Mouse (Mus musculus): Measurements from ENCODE around the gene Prg2. TPM values are rescaled to one million over a fixed set of nuclear protein-coding genes. Genes with fewer than 3 reads are reported as not detected.

Gene Prg2
- polyA plus RNA-seq, 1 experiment from 2014 or later = not detected

GRCm38 (mm10) chr2:84967318-84967991, 12.8 kb upstream of the Prg2 start:
- Histone ChIP-seq H3K9me3 (ENCODE audit: control insufficient read depth) (no peaks in the 10 kb centered on the region), H3K36me3 (ENCODE audit: control insufficient read depth, insufficient read depth) (no peaks in the 10 kb centered on the region), H3K4me3 (ENCODE audit: low read depth, low read length) (no peak overlapping the region), H3K4me1 (replicated peaks; ENCODE audit: control insufficient read depth, insufficient read depth, low read length) (no peaks in the 10 kb centered on the region), H3K27me3 (replicated peaks; ENCODE audit: control insufficient read depth, insufficient read depth, low read length) (no peaks in the 10 kb centered on the region), H3K9ac (ENCODE audit: low read depth, low read length) (no peak overlapping the region), H3K4me2 (replicated peaks; ENCODE audit: low read depth) (no peak overlapping the region), H3K27ac (ENCODE audit: low read depth, low read length) (no peak overlapping the region)
- WGBS = 89% methylated on average over 5 of the region's 5 CpGs
- no peak for ATAC-seq
- TF ChIP-seq CTCF (IDR thresholded peaks at IDR 0.05; ENCODE audit: low read depth) = no peak

GRCm38 (mm10) chr2:84975580-84975979, 4.7 kb upstream of the Prg2 start:
- 97% methylated on average over 2 of the region's 2 CpGs for WGBS
- Histone ChIP-seq H3K9me3 (ENCODE audit: control insufficient read depth) (no peaks in the 10 kb centered on the region), H3K27me3 (replicated peaks; ENCODE audit: control insufficient read depth, insufficient read depth, low read length) (no peaks in the 10 kb centered on the region), H3K27ac (ENCODE audit: low read depth, low read length) (no peak overlapping the region), H3K9ac (ENCODE audit: low read depth, low read length) (no peak overlapping the region), H3K4me2 (replicated peaks; ENCODE audit: low read depth) (no peak overlapping the region), H3K36me3 (ENCODE audit: control insufficient read depth, insufficient read depth) (no peaks in the 10 kb centered on the region), H3K4me1 (replicated peaks; ENCODE audit: control insufficient read depth, insufficient read depth, low read length) (no peaks in the 10 kb centered on the region), H3K4me3 (ENCODE audit: low read depth, low read length) (no peak overlapping the region)
- ATAC-seq = no peak
- no peak for TF ChIP-seq CTCF (IDR thresholded peaks at IDR 0.05; ENCODE audit: low read depth)

- no peak within 1 kb of the TSS for H3K4me3 ChIP-seq (ENCODE audit: low read depth, low read length)
- no peak within 1 kb of the TSS for H3K9ac ChIP-seq (ENCODE audit: low read depth, low read length)
- H3K4me1 ChIP-seq (replicated peaks; ENCODE audit: control insufficient read depth, insufficient read depth, low read length) = no peaks in the 10 kb centered on the region
- H3K9me3 ChIP-seq (ENCODE audit: control insufficient read depth) = no peaks in the 10 kb centered on the region
- no peak for TF ChIP-seq CTCF (IDR thresholded peaks at IDR 0.05; ENCODE audit: low read depth)
- H3K27me3 ChIP-seq (replicated peaks; ENCODE audit: control insufficient read depth, insufficient read depth, low read length) = no peaks in the 10 kb centered on the region
- no peak for ATAC-seq
- no peak within 1 kb of the TSS for H3K27ac ChIP-seq (ENCODE audit: low read depth, low read length)
- 86% methylated on average over 1 of the region's 1 CpGs for WGBS
- no peaks in the 10 kb centered on the region for H3K36me3 ChIP-seq (ENCODE audit: control insufficient read depth, insufficient read depth)
- H3K4me2 ChIP-seq (replicated peaks; ENCODE audit: low read depth) = no peak within 1 kb of the TSS
Measured at GRCm38 (mm10) chr2:84987930-84988329, 7.7 kb downstream of the Prg2 start, which contains the start of gene Prg3. Prg3 (plus strand) TSS chr2:84988215.

GRCm38 (mm10) chr2:84996376-84996775, 16.1 kb downstream of the Prg2 start:
- 62% methylated on average over 2 of the region's 2 CpGs for WGBS
- H3K9ac ChIP-seq (ENCODE audit: low read depth, low read length) = no peak overlapping the region

GRCm38 (mm10) chr2:84999486-85000181, 19.4 kb downstream of the Prg2 start:
- ATAC-seq = no peak
- Histone ChIP-seq H3K4me1 (replicated peaks; ENCODE audit: control insufficient read depth, insufficient read depth, low read length) (no peaks in the 10 kb centered on the region), H3K4me2 (replicated peaks; ENCODE audit: low read depth) (no peak overlapping the region), H3K9ac (ENCODE audit: low read depth, low read length) (no peak overlapping the region), H3K36me3 (ENCODE audit: control insufficient read depth, insufficient read depth) (no peaks in the 10 kb centered on the region), H3K4me3 (ENCODE audit: low read depth, low read length) (no peak overlapping the region), H3K9me3 (ENCODE audit: control insufficient read depth) (no peaks in the 10 kb centered on the region), H3K27ac (ENCODE audit: low read depth, low read length) (no peak overlapping the region), H3K27me3 (replicated peaks; ENCODE audit: control insufficient read depth, insufficient read depth, low read length) (no peaks in the 10 kb centered on the region)
- no peak for TF ChIP-seq CTCF (IDR thresholded peaks at IDR 0.05; ENCODE audit: low read depth)
- 53% methylated on average over 3 of the region's 3 CpGs for WGBS

More at GRCm38 (mm10) chr2:84996376-84996775, 16.1 kb downstream of the Prg2 start:
- no peaks in the 10 kb centered on the region for H3K4me1 ChIP-seq (replicated peaks; ENCODE audit: control insufficient read depth, insufficient read depth, low read length)
- no peak for ATAC-seq
- no peaks in the 10 kb centered on the region for H3K27me3 ChIP-seq (replicated peaks; ENCODE audit: control insufficient read depth, insufficient read depth, low read length)
- no peak overlapping the region for H3K4me3 ChIP-seq (ENCODE audit: low read depth, low read length)
- no peak overlapping the region for H3K27ac ChIP-seq (ENCODE audit: low read depth, low read length)
- no peak overlapping the region for H3K4me2 ChIP-seq (replicated peaks; ENCODE audit: low read depth)
- no peaks in the 10 kb centered on the region for H3K36me3 ChIP-seq (ENCODE audit: control insufficient read depth, insufficient read depth)
- no peak for TF ChIP-seq CTCF (IDR thresholded peaks at IDR 0.05; ENCODE audit: low read depth)
- no peaks in the 10 kb centered on the region for H3K9me3 ChIP-seq (ENCODE audit: control insufficient read depth)

GRCm38 (mm10) chr2:85001497-85001896, 21.2 kb downstream of the Prg2 start:
- H3K27ac ChIP-seq (ENCODE audit: low read depth, low read length) = no peak overlapping the region
- H3K4me2 ChIP-seq (replicated peaks; ENCODE audit: low read depth) = no peak overlapping the region
- no peaks in the 10 kb centered on the region for H3K27me3 ChIP-seq (replicated peaks; ENCODE audit: control insufficient read depth, insufficient read depth, low read length)
- 59% methylated on average over 13 of the region's 13 CpGs for WGBS
- H3K36me3 ChIP-seq (ENCODE audit: control insufficient read depth, insufficient read depth) = no peaks in the 10 kb centered on the region
- TF ChIP-seq CTCF (IDR thresholded peaks at IDR 0.05; ENCODE audit: low read depth) = no peak
- H3K9me3 ChIP-seq (ENCODE audit: control insufficient read depth) = no peaks in the 10 kb centered on the region
- no peak for ATAC-seq
- no peak overlapping the region for H3K4me3 ChIP-seq (ENCODE audit: low read depth, low read length)
- H3K4me1 ChIP-seq (replicated peaks; ENCODE audit: control insufficient read depth, insufficient read depth, low read length) = no peaks in the 10 kb centered on the region
- no peak overlapping the region for H3K9ac ChIP-seq (ENCODE audit: low read depth, low read length)
